Mouse (Mus musculus): Measurements from ENCODE around the gene Sez6l. TPM values are rescaled to one million over a fixed set of nuclear protein-coding genes. Genes with fewer than 3 reads are reported as not detected.

The Sez6l gene
- total RNA-seq, 2 experiments from 2014 or later, result 0.16 to 0.24 TPM

- intact Hi-C loops (cut with DNase I; ENCODE audit: low total_unique reads), result no loop called here
- no peak for DNase-seq
These were observed 174.5 kb downstream of the Sez6l start for GRCm38 (mm10) chr5:112402437-112402836.

GRCm38 (mm10) chr5:112399284-112399683 is 177.7 kb downstream of the Sez6l start:
- intact Hi-C loops (cut with DNase I; ENCODE audit: low total_unique reads), result no loop called here

GRCm38 (mm10) chr5:112396066-112396465 is 180.9 kb downstream of the Sez6l start:
- intact Hi-C loops (cut with DNase I; ENCODE audit: low total_unique reads), result no loop called here
- no peak for DNase-seq

More at GRCm38 (mm10) chr5:112399284-112399683, 177.7 kb downstream of the Sez6l start:
- DNase-seq, result no peak

- peak; percentile 46 for DNase-seq
- intact Hi-C loops (cut with DNase I; ENCODE audit: low total_unique reads), result no loop called here
These were observed 182.1 kb downstream of the Sez6l start, which contains the start of gene Asphd2 for GRCm38 (mm10) chr5:112394779-112395443. TSS of gene Asphd2 (minus strand) at chr5:112394866.

- intact Hi-C loops (cut with DNase I; ENCODE audit: low total_unique reads), result no loop called here
- no peak for DNase-seq
These were observed 182.6 kb downstream of the Sez6l start for GRCm38 (mm10) chr5:112394415-112394763.

GRCm38 (mm10) chr5:112393741-112394414 is 183.1 kb downstream of the Sez6l start:
- intact Hi-C loops (cut with DNase I; ENCODE audit: low total_unique reads), result no loop called here
- no peak for DNase-seq

GRCm38 (mm10) chr5:112391676-112392323 is 185.2 kb downstream of the Sez6l start:
- DNase-seq, result no peak
- intact Hi-C loops (cut with DNase I; ENCODE audit: low total_unique reads), result no loop called here

- intact Hi-C loops (cut with DNase I; ENCODE audit: low total_unique reads), result no loop called here
- DNase-seq, result no peak
These were observed 186.0 kb downstream of the Sez6l start for GRCm38 (mm10) chr5:112391002-112391401.

- intact Hi-C loops (cut with DNase I; ENCODE audit: low total_unique reads), result no loop called here
- DNase-seq, result no peak
These were observed 187.6 kb downstream of the Sez6l start for GRCm38 (mm10) chr5:112389352-112389751.

GRCm38 (mm10) chr5:112385973-112386372 is 191.0 kb downstream of the Sez6l start:
- intact Hi-C loops (cut with DNase I; ENCODE audit: low total_unique reads), result no loop called here
- DNase-seq, result no peak

- intact Hi-C loops (cut with DNase I; ENCODE audit: low total_unique reads), result no loop called here
- no peak for DNase-seq
These were observed 192.0 kb downstream of the Sez6l start for GRCm38 (mm10) chr5:112384805-112385472.

- peak; percentile 56 for DNase-seq
These were observed 194.2 kb downstream of the Sez6l start for GRCm38 (mm10) chr5:112382641-112383330.

GRCm38 (mm10) chr5:112382042-112382441 is 194.9 kb downstream of the Sez6l start:
- intact Hi-C loops (cut with DNase I; ENCODE audit: low total_unique reads), result no loop called here
- DNase-seq, result no peak

More at GRCm38 (mm10) chr5:112382641-112383330, 194.2 kb downstream of the Sez6l start:
- intact Hi-C loops (cut with DNase I; ENCODE audit: low total_unique reads), result no loop called here

GRCm38 (mm10) chr5:112381154-112381553 is 195.8 kb downstream of the Sez6l start:
- DNase-seq, result no peak
- intact Hi-C loops (cut with DNase I; ENCODE audit: low total_unique reads), result no loop called here

- intact Hi-C loops (cut with DNase I; ENCODE audit: low total_unique reads), result no loop called here
These were observed 198.3 kb downstream of the Sez6l start for GRCm38 (mm10) chr5:112378716-112379115.

GRCm38 (mm10) chr5:112377380-112377779 is 199.6 kb downstream of the Sez6l start:
- no peak for DNase-seq
- intact Hi-C loops (cut with DNase I; ENCODE audit: low total_unique reads), result no loop called here

More at GRCm38 (mm10) chr5:112378716-112379115, 198.3 kb downstream of the Sez6l start:
- no peak for DNase-seq

- no peak for DNase-seq
- intact Hi-C loops (cut with DNase I; ENCODE audit: low total_unique reads), result no loop called here
These were observed 200.9 kb downstream of the Sez6l start for GRCm38 (mm10) chr5:112376111-112376510.

- DNase-seq, result no peak
- intact Hi-C loops (cut with DNase I; ENCODE audit: low total_unique reads), result no loop called here
These were observed 205.1 kb downstream of the Sez6l start for GRCm38 (mm10) chr5:112371933-112372332.

GRCm38 (mm10) chr5:112370236-112370813 is 206.7 kb downstream of the Sez6l start:
- no peak for DNase-seq
- intact Hi-C loops (cut with DNase I; ENCODE audit: low total_unique reads), result no loop called here
